Mouse (Mus musculus) small intestine, adult 2 months (tissue): ENCODE data around the gene Plekhm2. TPM values are rescaled to one million over a fixed set of nuclear protein-coding genes. Genes with fewer than 3 reads are reported as not detected.

ENCODE experiments used
- H3K27ac ChIP-seq: fragments of 200-500 bp; 2 replicates; pipeline ENCODE4 v1.5.1; 2012; ENCODE audit warnings: low read depth, low read length, control low read depth, inconsistent platforms; ENCODE audit not compliant: insufficient read depth
- H3K27me3 ChIP-seq: fragments of 200-500 bp; 2 replicates; pipeline ENCODE4 v1.6.1; 2012; ENCODE audit warnings: mild to moderate bottlenecking, moderate library complexity, low read length, inconsistent platforms; ENCODE audit not compliant: control insufficient read depth, insufficient read depth
- H3K36me3 ChIP-seq: fragments of 200-500 bp; 2 replicates; pipeline ENCODE4 v1.6.1; 2012; ENCODE audit warnings: mild to moderate bottlenecking, low read length, control low read depth, inconsistent platforms; ENCODE audit not compliant: control insufficient read depth, insufficient read depth
- H3K4me1 ChIP-seq: fragments of 200-500 bp; 2 replicates; pipeline ENCODE4 v1.6.1; 2012; ENCODE audit warnings: low read length, inconsistent platforms, mixed read lengths; ENCODE audit not compliant: control insufficient read depth, insufficient read depth, insufficient read length
- H3K4me3 ChIP-seq: fragments of 200-500 bp; 2 replicates; pipeline ENCODE4 v1.5.1; 2012; ENCODE audit warnings: low read depth, mild to moderate bottlenecking, control low read depth, inconsistent platforms, low read length, moderate library complexity
- CTCF ChIP-seq: fragments of 200-500 bp; IDR thresholded peaks from 2 replicates; pipeline ENCODE4 v1.5.1; 2012; ENCODE audit warnings: low read depth, mild to moderate bottlenecking, control low read depth, inconsistent platforms, low read length, moderate library complexity, mixed read lengths; ENCODE audit not compliant: insufficient replicate concordance, insufficient read length; ENCODE audit errors: extremely low read depth
- POLR2A ChIP-seq: fragments of 200-500 bp; IDR thresholded peaks from 2 replicates; pipeline ENCODE4 v1.6.1; 2012; ENCODE audit warnings: low read depth, mild to moderate bottlenecking, control low read depth, inconsistent platforms, low read length, moderate library complexity
- WGBS: fragments of 180-500 bp; shearing (Covaris S2); methylation state at CpG from one replicate; pipeline ENCODE4 v1.1.7; 2018; 5-methylcytosine and 5-hydroxymethylcytosine counted together
- polyA plus RNA-seq: library from polyadenylated mRNA; depleted of rRNA; stranded (reverse); fragments of >200 nt; gene quantifications from 2 replicates; pipeline ENCODE4 v1.2.3, GENCODE M21; 2012

Plekhm2 gene
- polyA plus RNA-seq, 1 experiment: 17.0 TPM

GRCm38 (mm10) chr4:141694719-141695118 is 30.0 kb upstream of the Plekhm2 start:
- H3K27ac ChIP-seq: no peak overlapping the region
- no peaks in the 10 kb centered on the region for H3K27me3 ChIP-seq
- no peak overlapping the region for H3K4me3 ChIP-seq
- H3K4me1 ChIP-seq: no peaks in the 10 kb centered on the region; the same call in 1 of the 2 replicates
- WGBS: 93% methylated on average over 8 of the region's 8 CpGs
- H3K36me3 ChIP-seq: peaks cover 80% of the 10 kb centered on the region
- no peak for TF ChIP-seq CTCF
- no peak for TF ChIP-seq POLR2A

DNA sequence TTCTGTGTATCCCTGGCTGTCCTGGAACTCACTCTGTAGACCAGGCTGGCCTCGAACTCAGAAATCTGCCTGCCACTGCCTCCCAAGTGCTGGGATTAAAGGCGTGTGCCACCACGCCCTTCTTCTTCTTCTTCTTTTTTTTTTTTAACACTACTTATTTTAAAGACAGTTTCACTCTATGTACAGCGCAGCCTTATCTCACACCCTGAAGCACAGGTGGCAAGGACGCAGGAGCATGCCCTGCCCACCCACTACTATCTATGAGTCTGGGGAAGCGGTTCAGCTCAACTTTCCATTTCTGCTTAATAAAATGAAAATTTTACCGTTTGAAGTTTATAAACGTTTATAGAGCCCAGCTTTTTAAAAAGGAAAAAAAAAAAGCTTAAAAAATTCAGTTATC is 23.8 kb upstream of the Plekhm2 start:
- Histone ChIP-seq H3K27ac (no peak overlapping the region), H3K27me3 (no peaks in the 10 kb centered on the region), H3K36me3 (peaks cover 77% of the 10 kb centered on the region), H3K4me3 (no peak overlapping the region), H3K4me1 (no peaks in the 10 kb centered on the region)
- TF ChIP-seq CTCF (no peak), POLR2A (no peak)
- 83% methylated on average over 8 of the region's 8 CpGs for WGBS

GRCm38 (mm10) chr4:141686525-141686924 is 21.8 kb upstream of the Plekhm2 start:
- Histone ChIP-seq H3K4me3 (no peak overlapping the region), H3K27me3 (no peaks in the 10 kb centered on the region), H3K36me3 (peaks cover 72% of the 10 kb centered on the region), H3K4me1 (no peaks in the 10 kb centered on the region), H3K27ac (no peak overlapping the region)
- TF ChIP-seq CTCF (no peak), POLR2A (no peak)
- 81% methylated on average over 8 of the region's 8 CpGs for WGBS

DNA sequence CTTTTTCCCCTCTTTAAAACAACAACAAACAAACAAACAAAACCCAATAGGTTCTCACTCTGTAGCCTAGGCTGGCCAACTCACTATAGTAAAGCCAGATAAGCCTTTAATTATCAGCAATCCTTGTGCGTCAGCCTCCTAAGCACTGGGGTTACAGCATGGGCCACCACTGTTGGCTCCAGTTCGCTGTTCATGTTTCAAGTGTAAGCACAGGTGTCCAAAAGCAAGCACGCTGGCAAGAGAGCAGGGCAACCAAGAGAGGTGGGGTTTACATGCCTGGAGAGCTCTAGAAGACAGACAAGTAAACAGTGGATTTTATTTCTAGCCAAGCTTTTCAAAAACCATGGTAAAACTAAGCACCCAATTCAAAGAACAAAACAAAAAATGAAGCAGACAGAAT is 21.4 kb upstream of the Plekhm2 start:
- Histone ChIP-seq H3K36me3 (peaks cover 69% of the 10 kb centered on the region), H3K4me3 (no peak overlapping the region), H3K27me3 (no peaks in the 10 kb centered on the region), H3K4me1 (no peaks in the 10 kb centered on the region), H3K27ac (no peak overlapping the region)
- 85% methylated on average over 3 of the region's 3 CpGs for WGBS
- no peak for TF ChIP-seq CTCF
- no peak for TF ChIP-seq POLR2A

DNA sequence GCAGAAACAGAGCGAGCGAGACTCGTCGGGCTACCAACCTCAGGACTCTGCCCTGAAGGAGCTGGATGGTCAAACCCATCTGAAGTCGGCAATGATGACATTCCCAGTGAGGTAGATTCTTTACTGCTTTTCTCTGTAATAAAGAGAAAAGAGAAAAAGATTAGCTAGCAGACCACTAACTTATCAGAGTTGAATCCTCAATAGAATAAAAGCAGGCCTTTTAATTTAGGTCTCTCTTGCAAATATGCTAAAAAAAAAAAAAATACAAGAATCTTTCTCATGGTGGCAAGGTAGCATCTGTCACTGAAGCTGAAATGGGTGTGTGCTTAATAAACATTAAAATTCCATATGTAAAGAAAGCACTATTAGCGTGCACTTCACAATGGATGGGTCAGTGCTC is 20.8 kb upstream of the Plekhm2 start, which contains the start of gene Rsc1a1:
Gene Rsc1a1 (minus strand): TSS at position 101 of the 400 bp plus-strand sequence.
- 96% methylated on average over 6 of the region's 6 CpGs for WGBS
- Histone ChIP-seq H3K27ac (no peak within 1 kb of the TSS), H3K27me3 (no peaks in the 10 kb centered on the region), H3K4me1 (no peaks in the 10 kb centered on the region), H3K36me3 (peaks cover 68% of the 10 kb centered on the region), H3K4me3 (no peak within 1 kb of the TSS)
- TF ChIP-seq CTCF: no peak
- TF ChIP-seq POLR2A: no peak

DNA sequence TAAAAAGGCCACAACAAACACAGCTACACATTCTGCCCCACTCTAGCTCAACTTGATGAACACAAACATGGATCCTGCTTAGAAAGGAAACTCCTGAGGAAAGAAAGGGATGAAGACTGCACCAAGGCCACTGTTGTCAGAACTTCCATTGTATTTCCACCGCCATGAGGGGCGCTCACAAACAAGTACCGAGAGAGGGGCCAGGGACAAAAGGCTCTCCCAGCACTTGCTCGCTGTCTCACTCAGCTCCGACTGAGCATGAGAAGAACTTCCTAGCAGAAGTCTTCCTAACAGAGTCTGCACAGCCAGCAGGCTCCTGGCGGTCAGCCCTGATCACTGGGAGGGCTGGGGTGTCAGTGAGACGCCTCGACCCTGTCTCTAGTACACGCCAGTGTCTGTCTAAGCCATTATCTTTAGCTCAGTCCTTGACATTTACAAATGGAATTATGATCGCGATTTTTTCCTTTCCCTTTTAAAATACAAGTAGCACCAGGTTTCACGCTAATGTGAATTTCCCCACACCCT is 18.1 kb upstream of the Plekhm2 start:
- Histone ChIP-seq H3K36me3 (peaks cover 58% of the 10 kb centered on the region), H3K27ac (no peak overlapping the region), H3K4me3 (no peak overlapping the region), H3K4me1 (no peaks in the 10 kb centered on the region), H3K27me3 (no peaks in the 10 kb centered on the region)
- no peak for TF ChIP-seq POLR2A
- no peak for TF ChIP-seq CTCF
- 85% methylated on average over 12 of the region's 12 CpGs for WGBS

GRCm38 (mm10) chr4:141681767-141682166 is 17.1 kb upstream of the Plekhm2 start:
- Histone ChIP-seq H3K27ac (no peak overlapping the region), H3K27me3 (no peaks in the 10 kb centered on the region), H3K36me3 (peaks cover 52% of the 10 kb centered on the region), H3K4me3 (no peak overlapping the region), H3K4me1 (no peaks in the 10 kb centered on the region)
- 63% methylated on average over 7 of the region's 7 CpGs for WGBS
- TF ChIP-seq POLR2A (no peak), CTCF (no peak)
